Mouse (Mus musculus) hindbrain, embryonic 11.5 days (tissue): ENCODE measurements around the gene Grm4. TPM values are rescaled to one million over a fixed set of nuclear protein-coding genes. Genes with fewer than 3 reads are reported as not detected.

Experiments used
- ATAC-seq: fragments of 200-750 bp; cut with Nextera tagmentation; 2 replicates; pipeline ENCODE4 v1.8.0; 2017; ENCODE audit warnings: mild to moderate bottlenecking, moderate TSS enrichment, moderate library complexity; ENCODE audit not compliant: low FRiP score
- DNase-seq: peaks from one replicate; pipeline ENCODE4 v3.0.0-alpha.2; 2015; ENCODE audit warnings: low spot score
- H3K27ac ChIP-seq: fragments of 300-500 bp; sonication (generic); 2 replicates; pipeline ENCODE4 v1.5.1; 2014; ENCODE audit warnings: mild to moderate bottlenecking, low read depth, low read length
- H3K27me3 ChIP-seq: fragments of 300-500 bp; sonication (generic); 2 replicates; pipeline ENCODE4 v1.6.1; 2014; ENCODE audit warnings: mild to moderate bottlenecking, low read length, moderate library complexity, mixed read lengths; ENCODE audit not compliant: control insufficient read depth, insufficient read depth
- H3K36me3 ChIP-seq: fragments of 300-500 bp; sonication (generic); 2 replicates; pipeline ENCODE4 v1.6.1; 2014; ENCODE audit warnings: mild to moderate bottlenecking, low read length, moderate library complexity, mixed read lengths; ENCODE audit not compliant: control insufficient read depth, insufficient read depth
- H3K4me1 ChIP-seq: fragments of 300-500 bp; sonication (generic); replicated peaks from 2 replicates; pipeline ENCODE4 v1.6.1; 2014; ENCODE audit warnings: low read length, mixed read lengths; ENCODE audit not compliant: control insufficient read depth, insufficient read depth
- H3K4me2 ChIP-seq: fragments of 300-500 bp; sonication (generic); replicated peaks from 2 replicates; pipeline ENCODE4 v1.6.1; 2014; ENCODE audit warnings: mild to moderate bottlenecking, low read depth, low read length
- H3K4me3 ChIP-seq: fragments of 300-500 bp; sonication (generic); 2 replicates; pipeline ENCODE4 v1.5.1; 2014; ENCODE audit warnings: low read depth, low read length
- H3K9ac ChIP-seq: fragments of 300-500 bp; sonication (generic); 2 replicates; pipeline ENCODE4 v1.6.1; 2014; ENCODE audit warnings: low read depth, low read length
- H3K9me3 ChIP-seq: fragments of 300-500 bp; sonication (generic); 2 replicates; pipeline ENCODE4 v1.6.1; 2016; ENCODE audit warnings: low read length; ENCODE audit not compliant: control insufficient read depth
- whole genome bisulfite sequencing: fragments of 180-500 bp; shearing (Covaris S2); extraction: QIAGEN DNeasy Blood & Tissue Kit; methylation state at CpG from one replicate; pipeline ENCODE4 v1.1.7; 2014; 5-methylcytosine and 5-hydroxymethylcytosine counted together
- polyA plus RNA-seq: library from polyadenylated mRNA; unstranded; fragments of >200 nt; fragmentation: Nextera tagmentation; extraction: Ambion mirVana; gene quantifications from 2 replicates; pipeline ENCODE4 v1.2.1, GENCODE M21; 2014

Gene Grm4
- polyA plus RNA-seq, 1 experiment from 2014 or later: 3.6 TPM

DNA sequence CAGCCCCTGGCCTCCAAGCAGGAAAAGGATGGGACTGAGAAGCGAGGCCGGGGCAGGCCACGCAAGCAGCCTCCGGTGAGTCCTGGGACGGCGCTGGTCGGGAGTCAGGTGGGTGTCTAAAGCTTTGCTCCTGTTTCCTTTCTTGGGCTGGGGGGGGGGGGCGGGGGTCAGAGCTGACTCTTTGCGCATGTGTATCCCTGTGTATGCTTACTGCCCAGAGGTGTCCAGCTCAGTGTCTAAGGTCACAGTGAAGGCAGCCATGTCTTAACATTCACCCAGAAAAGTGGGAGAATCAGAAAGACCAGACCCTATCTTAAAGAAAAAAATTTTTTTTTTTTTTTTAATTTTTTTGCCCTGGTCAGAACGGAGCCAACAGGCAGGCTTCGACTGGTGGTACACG is 38.4 kb upstream of the Grm4 start:
- Histone ChIP-seq H3K4me3 (no peak overlapping the region), H3K9ac (no peak overlapping the region), H3K36me3 (no peaks in the 10 kb centered on the region), H3K9me3 (no peaks in the 10 kb centered on the region), H3K4me1 (peaks cover 20% of the 10 kb centered on the region), H3K4me2 (no peak overlapping the region; the same call in 1 of the 2 replicates), H3K27ac (no peak overlapping the region), H3K27me3 (no peaks in the 10 kb centered on the region)
- DNase-seq (no peak), ATAC-seq (no peak)
- 70% methylated on average over 9 of the region's 12 CpGs for WGBS

- Histone ChIP-seq H3K4me2 (peak overlapping the region; percentile 92), H3K9me3 (no peaks in the 10 kb centered on the region), H3K4me1 (peaks cover 17% of the 10 kb centered on the region), H3K9ac (0 out of 2 replicates have a peak overlapping the region, but pooled peaks have one; percentile 34), H3K36me3 (no peaks in the 10 kb centered on the region), H3K4me3 (peak overlapping the region; percentile 85), H3K27ac (no peak overlapping the region), H3K27me3 (no peaks in the 10 kb centered on the region)
- DNase-seq (peak; percentile 22), ATAC-seq (no peak)
- WGBS: 12% methylated on average over 5 of the region's 5 CpGs
Measured at GRCm38 (mm10) chr17:27558845-27559244, 37.6 kb upstream of the Grm4 start.

GRCm38 (mm10) chr17:27557927-27558661 is 36.9 kb upstream of the Grm4 start:
- H3K27ac ChIP-seq: peak overlapping the region; percentile 97
- WGBS: under 1% methylated on average over 14 of the region's 14 CpGs
- no peak for ATAC-seq
- no peak for DNase-seq
- peak overlapping the region; percentile 92 for H3K4me2 ChIP-seq
- no peaks in the 10 kb centered on the region for H3K9me3 ChIP-seq
- H3K4me1 ChIP-seq: peaks cover 17% of the 10 kb centered on the region
- H3K4me3 ChIP-seq: peak overlapping the region; percentile 85
- H3K9ac ChIP-seq: peak overlapping the region; percentile 93
- H3K27me3 ChIP-seq: no peaks in the 10 kb centered on the region
- no peaks in the 10 kb centered on the region for H3K36me3 ChIP-seq

- peak overlapping the region; percentile 97 for H3K27ac ChIP-seq
- WGBS: 1% methylated on average over 49 of the region's 75 CpGs
- ATAC-seq (peak; percentile 38; the same call in 1 of the 2 replicates), DNase-seq (peak; percentile 83)
- H3K36me3 ChIP-seq: no peaks in the 10 kb centered on the region
- peaks cover 17% of the 10 kb centered on the region for H3K4me1 ChIP-seq
- H3K9me3 ChIP-seq: no peaks in the 10 kb centered on the region
- peak overlapping the region; percentile 85 for H3K4me3 ChIP-seq
- peak overlapping the region; percentile 93 for H3K9ac ChIP-seq
- peak overlapping the region; percentile 92 for H3K4me2 ChIP-seq
- no peaks in the 10 kb centered on the region for H3K27me3 ChIP-seq
Measured at GRCm38 (mm10) chr17:27557181-27557926, 36.2 kb upstream of the Grm4 start.

GRCm38 (mm10) chr17:27556315-27557011 is 35.3 kb upstream of the Grm4 start, which contains the start of gene Hmga1:
Hmga1 (plus strand) TSS chr17:27556497.
- Histone ChIP-seq H3K9ac (peak within 1 kb of the TSS; percentile 93), H3K4me1 (peaks cover 17% of the 10 kb centered on the region), H3K9me3 (no peaks in the 10 kb centered on the region), H3K4me2 (peak within 1 kb of the TSS; percentile 92), H3K4me3 (peak within 1 kb of the TSS; percentile 85), H3K27me3 (no peaks in the 10 kb centered on the region), H3K36me3 (no peaks in the 10 kb centered on the region), H3K27ac (peak within 1 kb of the TSS; percentile 97)
- DNase-seq: peak; percentile 97
- peak; percentile 74 for ATAC-seq
- WGBS: under 1% methylated on average over 73 of the region's 79 CpGs

GRCm38 (mm10) chr17:27555512-27556172 is 34.4 kb upstream of the Grm4 start:
- ATAC-seq: peak; percentile 49

GRCm38 (mm10) chr17:27555075-27555511 is 33.9 kb upstream of the Grm4 start:
- peak; percentile 88 for DNase-seq
- peak; percentile 34 for ATAC-seq
- 1% methylated on average over 33 of the region's 39 CpGs for WGBS
- Histone ChIP-seq H3K36me3 (no peaks in the 10 kb centered on the region), H3K4me1 (peaks cover 17% of the 10 kb centered on the region), H3K4me2 (peak overlapping the region; percentile 92), H3K9ac (peak overlapping the region; percentile 93), H3K27me3 (no peaks in the 10 kb centered on the region), H3K9me3 (no peaks in the 10 kb centered on the region), H3K27ac (peak overlapping the region; percentile 97), H3K4me3 (peak overlapping the region; percentile 85)

More at GRCm38 (mm10) chr17:27555512-27556172, 34.4 kb upstream of the Grm4 start:
- Histone ChIP-seq H3K4me3 (peak overlapping the region; percentile 85), H3K9ac (peak overlapping the region; percentile 93), H3K4me2 (peak overlapping the region; percentile 92), H3K9me3 (no peaks in the 10 kb centered on the region), H3K36me3 (no peaks in the 10 kb centered on the region), H3K27ac (peak overlapping the region; percentile 97), H3K4me1 (peaks cover 17% of the 10 kb centered on the region), H3K27me3 (no peaks in the 10 kb centered on the region)
- under 1% methylated on average over 51 of the region's 55 CpGs for WGBS
- peak; percentile 88 for DNase-seq
